Mouse (Mus musculus): ENCODE measurements at regions not wholly inside any gene's neighbourhood (a gene's known extent, or its start where the extent isn't known, plus 50 kb on each side); places are given as distances from the start of the nearest gene placed in this dataset.

DNA sequence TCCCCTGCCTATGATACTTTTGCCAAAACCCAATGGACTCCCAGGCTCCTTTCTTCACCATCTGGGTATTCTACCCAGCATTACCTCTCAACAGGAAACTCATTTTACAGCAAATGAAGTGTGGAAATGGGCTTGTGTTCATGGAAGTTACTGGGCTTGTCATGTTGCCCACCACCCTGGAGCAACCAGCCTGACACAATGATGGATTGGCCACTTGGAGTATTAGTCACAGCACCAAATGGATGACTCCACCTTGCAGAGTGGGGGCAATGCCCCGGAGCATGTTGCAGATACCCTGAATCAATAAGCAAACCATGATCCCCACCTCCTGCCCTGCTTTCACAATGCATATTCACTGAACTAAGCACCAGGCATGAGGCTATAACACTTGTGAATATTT, 543.5 kb downstream of the Adgrl2 start:
- no peak for TF ChIP-seq CTCF (IDR thresholded peaks at IDR 0.05; ENCODE audit: borderline replicate concordance, insufficient read depth, low read length)
- TF ChIP-seq POLR2A (IDR thresholded peaks at IDR 0.05; ENCODE audit: low read depth, low read length), result no peak

Data from embryonic fibroblast, embryonic 13.5 days (primary cell).